Mouse (Mus musculus) cortical plate, adult 2 months (tissue): ENCODE measurements at regions not wholly inside any gene's neighbourhood (a gene's known extent, or its start where the extent isn't known, plus 50 kb on each side); places are given as distances from the start of the nearest gene placed in this dataset.

ENCODE experiments used
- CTCF ChIP-seq: fragments of 200-500 bp; IDR thresholded peaks from 2 replicates; pipeline ENCODE4 v1.5.1; 2011; ENCODE audit warnings: mild to moderate bottlenecking, control low read depth, low read length; ENCODE audit not compliant: insufficient read depth; ENCODE audit errors: extremely low read depth
- POLR2A ChIP-seq: fragments of 200-500 bp; IDR thresholded peaks from 2 replicates; pipeline ENCODE4 v1.6.1; 2011; ENCODE audit warnings: mild to moderate bottlenecking, low read length, control low read depth; ENCODE audit not compliant: insufficient read depth; ENCODE audit errors: extremely low read depth

GRCm38 (mm10) chr10:66917725-66918124 is 178.2 kb upstream of the Jmjd1c start:
- TF ChIP-seq CTCF (no peak), POLR2A (no peak)
